Mouse (Mus musculus): ENCODE data around the gene Akap1.

DNA sequence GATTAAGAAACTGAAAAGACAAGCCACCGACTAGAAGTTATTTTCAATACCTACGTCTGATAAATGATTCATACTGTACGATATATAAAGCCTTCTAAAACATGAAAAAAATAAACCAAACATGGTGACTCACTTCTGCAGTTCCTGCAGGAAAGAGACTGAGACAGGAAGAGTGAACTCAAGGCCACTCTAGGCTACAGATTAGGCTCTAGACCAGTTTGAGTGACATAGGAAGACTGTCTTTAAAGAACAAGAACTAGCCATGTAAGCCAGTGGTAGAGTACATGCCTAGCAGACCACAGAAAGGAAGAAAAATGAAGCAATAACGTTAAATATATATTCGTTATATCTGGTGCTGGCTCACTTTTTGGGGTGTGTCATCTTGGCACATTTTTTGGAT lies 81.9 kb downstream of the Akap1 start:
- TF ChIP-seq POLR2A (IDR thresholded peaks at IDR 0.05; ENCODE audit: insufficient read depth, low read length) (no peak), CTCF (IDR thresholded peaks at IDR 0.05; ENCODE audit: low read depth, low read length) (no peak)
